Mouse (Mus musculus) kidney, adult 2 months (tissue): ENCODE results near the gene Wfdc2. TPM values are rescaled to one million over a fixed set of nuclear protein-coding genes. Genes with fewer than 3 reads are reported as not detected.
A peak's percentile ranks its signal among the peaks of the same experiment; 100 is the strongest.

Experiments used
- DNase-seq: peaks from one replicate; pipeline ENCODE4 v3.0.0; 2021
- H3K27ac ChIP-seq: fragments of 200-500 bp; 2 replicates; pipeline ENCODE4 v1.5.1; 2012; ENCODE audit warnings: low read depth, low read length, control low read depth, inconsistent platforms; ENCODE audit not compliant: insufficient read depth
- H3K27me3 ChIP-seq: fragments of 200-500 bp; replicated peaks from 2 replicates; pipeline ENCODE4 v1.6.1; 2012; ENCODE audit warnings: mild to moderate bottlenecking, moderate library complexity, low read length, inconsistent platforms; ENCODE audit not compliant: control insufficient read depth, insufficient read depth
- H3K36me3 ChIP-seq: fragments of 200-500 bp; 2 replicates; pipeline ENCODE4 v1.6.1; 2012; ENCODE audit warnings: mild to moderate bottlenecking, moderate library complexity, low read length, inconsistent platforms; ENCODE audit not compliant: control insufficient read depth, insufficient read depth
- H3K4me1 ChIP-seq: fragments of 200-500 bp; 2 replicates; pipeline ENCODE4 v1.6.1; 2011; ENCODE audit warnings: low read length; ENCODE audit not compliant: control insufficient read depth, insufficient read depth
- H3K4me3 ChIP-seq: fragments of 200-500 bp; 2 replicates; pipeline ENCODE4 v1.5.1; 2011; ENCODE audit warnings: mild to moderate bottlenecking, low read depth, low read length, control low read depth; ENCODE audit not compliant: insufficient read depth
- CTCF ChIP-seq: fragments of 200-500 bp; conservative IDR thresholded peaks from 2 replicates; pipeline ENCODE4 v1.5.1; 2011; ENCODE audit warnings: low read depth, mild to moderate bottlenecking, control low read depth, low read length, moderate library complexity, mixed read lengths; ENCODE audit not compliant: insufficient read depth, insufficient read length
- POLR2A ChIP-seq: fragments of 200-500 bp; IDR thresholded peaks from one replicate; pipeline ENCODE4 v1.6.1; 2011; ENCODE audit warnings: low read depth, low read length, control low read depth
- WGBS: fragments of 180-500 bp; shearing (Covaris S2); methylation state at CpG from one replicate; pipeline ENCODE4 v1.1.7; 2018; 5-methylcytosine and 5-hydroxymethylcytosine counted together
- polyA plus RNA-seq: library from polyadenylated mRNA; depleted of rRNA; stranded (reverse); fragments of >200 nt; gene quantifications from 2 replicates; pipeline ENCODE4 v1.2.3, GENCODE M21; 2012; rRNA removed

Wfdc2 gene
- 459 and 460 TPM in 2 replicates for polyA plus RNA-seq

DNA sequence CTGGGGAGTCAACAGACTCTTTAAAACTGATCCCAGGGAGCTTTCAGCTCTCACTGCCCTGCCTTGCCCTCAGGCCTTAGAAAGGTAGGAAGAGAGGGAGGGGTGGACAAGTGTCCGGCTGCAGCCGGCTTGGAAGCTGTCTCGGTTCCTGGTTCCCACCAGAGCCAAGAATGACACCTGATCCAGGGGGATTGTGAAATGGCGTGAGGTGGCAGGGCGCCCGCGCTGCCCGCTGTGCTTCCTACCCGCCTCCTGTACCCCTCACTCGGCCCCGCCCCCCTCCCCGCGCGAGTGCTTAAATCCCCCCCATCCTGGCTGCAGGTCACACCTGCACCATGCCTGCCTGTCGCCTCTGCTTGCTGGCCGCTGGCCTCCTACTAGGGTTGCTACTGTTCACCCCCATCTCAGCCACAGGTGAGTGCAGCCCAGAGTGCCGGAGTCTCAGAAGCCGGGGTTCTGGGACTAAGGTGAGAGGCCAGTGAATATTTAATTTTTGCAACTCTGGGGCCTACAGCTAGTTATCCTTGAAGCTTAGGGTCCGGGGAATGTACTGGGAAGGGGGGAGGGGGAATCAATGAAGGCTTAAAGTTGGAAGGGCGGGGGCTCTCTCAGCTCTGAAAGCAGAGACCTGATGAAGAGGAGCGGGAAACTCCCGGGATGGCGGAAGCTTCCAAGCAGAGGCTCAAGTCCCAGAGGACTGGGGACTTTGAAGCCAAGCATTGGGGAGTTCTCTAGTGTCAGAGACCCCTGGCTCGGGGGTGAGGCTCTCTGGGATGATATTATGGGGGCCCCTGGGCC is at the start of gene Wfdc2:
TSS of gene Wfdc2 (plus strand) at position 23 of the 798 bp plus-strand sequence.
- no peak for TF ChIP-seq POLR2A
- TF ChIP-seq CTCF = no peak
- peak within 1 kb of the TSS; percentile 50 for H3K4me3 ChIP-seq
- H3K4me1 ChIP-seq = no peaks in the 10 kb centered on the region
- WGBS = 16% methylated on average over 24 of the region's 24 CpGs
- peak; percentile 75 for DNase-seq
- H3K27ac ChIP-seq = peak within 1 kb of the TSS; percentile 51
- no peaks in the 10 kb centered on the region for H3K27me3 ChIP-seq
- H3K36me3 ChIP-seq = no peaks in the 10 kb centered on the region

DNA sequence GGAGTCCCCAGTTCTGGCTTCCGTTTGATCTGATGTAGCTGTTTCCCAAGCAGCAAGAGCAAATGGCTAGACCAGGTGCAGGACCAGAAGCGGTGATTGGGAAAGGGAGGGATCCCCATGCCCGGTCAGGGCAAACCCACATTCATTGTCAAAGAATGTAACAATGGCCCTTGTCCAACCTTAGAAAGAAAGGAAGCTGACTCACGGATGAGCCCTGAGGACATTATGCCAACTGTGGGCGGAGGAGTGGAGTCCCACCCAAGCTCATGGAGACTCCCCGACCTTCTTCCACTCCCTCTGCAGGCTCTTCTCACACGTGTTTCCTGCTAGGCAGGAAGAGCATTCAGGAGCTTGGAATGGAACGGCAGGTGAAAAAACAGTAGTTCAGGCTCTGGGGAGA is 48.8 kb upstream of the Wfdc2 start:
- Histone ChIP-seq H3K4me3 (no peak overlapping the region), H3K27ac (no peak overlapping the region), H3K36me3 (no peaks in the 10 kb centered on the region), H3K27me3 (no peaks in the 10 kb centered on the region), H3K4me1 (no peaks in the 10 kb centered on the region)
- TF ChIP-seq CTCF (no peak), POLR2A (no peak)
- WGBS = 56% methylated on average over 8 of the region's 8 CpGs
- DNase-seq = peak; percentile 80

GRCm38 (mm10) chr2:164514916-164515315 is 47.3 kb upstream of the Wfdc2 start:
- no peak for TF ChIP-seq CTCF
- no peak for TF ChIP-seq POLR2A
- Histone ChIP-seq H3K27me3 (no peaks in the 10 kb centered on the region), H3K4me3 (no peak overlapping the region), H3K4me1 (no peaks in the 10 kb centered on the region), H3K27ac (no peak overlapping the region), H3K36me3 (no peaks in the 10 kb centered on the region)
- peak; percentile 51 for DNase-seq
- 71% methylated on average over 3 of the region's 3 CpGs for WGBS

- no peaks in the 10 kb centered on the region for H3K4me1 ChIP-seq
These were observed 46.3 kb upstream of the Wfdc2 start for GRCm38 (mm10) chr2:164515897-164516296.

GRCm38 (mm10) chr2:164516592-164516991 is 45.6 kb upstream of the Wfdc2 start:
- no peaks in the 10 kb centered on the region for H3K4me1 ChIP-seq
- H3K4me3 ChIP-seq = no peak overlapping the region
- no peaks in the 10 kb centered on the region for H3K36me3 ChIP-seq
- no peak overlapping the region for H3K27ac ChIP-seq
- H3K27me3 ChIP-seq = no peaks in the 10 kb centered on the region
- TF ChIP-seq CTCF (no peak), POLR2A (no peak)
- WGBS = 72% methylated on average over 11 of the region's 11 CpGs
- peak; percentile 25 for DNase-seq

More at GRCm38 (mm10) chr2:164515897-164516296, 46.3 kb upstream of the Wfdc2 start:
- no peak overlapping the region for H3K27ac ChIP-seq
- DNase-seq = no peak
- WGBS = 82% methylated on average over 9 of the region's 9 CpGs
- no peaks in the 10 kb centered on the region for H3K27me3 ChIP-seq
- no peaks in the 10 kb centered on the region for H3K36me3 ChIP-seq
- no peak overlapping the region for H3K4me3 ChIP-seq
- TF ChIP-seq POLR2A (no peak), CTCF (no peak)

- WGBS = 36% methylated on average over 10 of the region's 10 CpGs
- Histone ChIP-seq H3K4me3 (no peak overlapping the region), H3K4me1 (no peaks in the 10 kb centered on the region), H3K27me3 (no peaks in the 10 kb centered on the region), H3K36me3 (no peaks in the 10 kb centered on the region), H3K27ac (no peak overlapping the region)
- TF ChIP-seq CTCF = peak; percentile 85
- no peak for TF ChIP-seq POLR2A
- DNase-seq = peak; percentile 73
These were observed 44.6 kb upstream of the Wfdc2 start for GRCm38 (mm10) chr2:164517485-164518221.
